ENCODE assay signal across 8 mouse cellular contexts in genomic region chr13:65240509-65241098, GRCm38 (mm10). TPM values are rescaled to one million over a fixed set of nuclear protein-coding genes. Genes with fewer than 3 reads are reported as not detected.
DNase-seq lines count a peak whose midpoint lies in the region; ATAC-seq and TF ChIP-seq lines count a peak whose summit lies in the region.

No protein-coding gene starts in this region.

- H3K36me3 ChIP-seq in hindbrain, embryonic 15.5 days: peaks cover 2% of the 10 kb centered on the region; the same call in 1 of the 2 replicates

- H3K9me3 ChIP-seq in hindbrain, embryonic 15.5 days: peaks cover 11% of the 10 kb centered on the region

- TF ChIP-seq CTCF in Patski (IDR thresholded peaks at IDR 0.05): no peak

- WGBS in hindbrain, embryonic 15.5 days: under 1% methylated on average over 28 of the region's 28 CpGs

- POLR2A ChIA-PET in Patski (lab: Charles Lee): no interaction called here

- peak overlapping the region; percentile 100 for H3K4me2 ChIP-seq in hindbrain, embryonic 15.5 days

- peak; percentile 85 for ATAC-seq in Patski
- ATAC-seq in hindbrain, embryonic 15.5 days (ENCODE audit: low FRiP score, low read depth): peak; percentile 97

- DNase-seq in Patski (ENCODE audit: low read depth, low spot score): peak; percentile 77
- peak; percentile 98 to 99 for DNase-seq in cerebellum, postnatal 10 days
- DNase-seq in frontal cortex, postnatal 25 days (ENCODE audit: low spot score in 2 of 2): peak; percentile 93 to 97
- peak; percentile 96 for DNase-seq in left cerebral cortex, adult 11 months (ENCODE audit: low spot score)
- DNase-seq in lung, postnatal 4 days: peak; percentile 96
- DNase-seq in retina, postnatal 7 days (ENCODE audit: low read depth, low spot score): peak; percentile 97
- DNase-seq in urinary bladder, adult 2 months (ENCODE audit: low spot score): peak; percentile 88

- H3K27me3 ChIP-seq in Patski: no peaks in the 10 kb centered on the region
- no peaks in the 10 kb centered on the region for H3K27me3 ChIP-seq in hindbrain, embryonic 15.5 days

- in situ Hi-C loops in Patski (cut with MboI; ENCODE audit: low pct_unique_long_range_greater_than_20kb): no loop called here

- CTCF ChIA-PET in Patski (lab: Charles Lee): no interaction called here

- peaks cover 19% of the 10 kb centered on the region for H3K4me1 ChIP-seq in hindbrain, embryonic 15.5 days (replicated peaks)

- peak overlapping the region; percentile 79 for H3K9ac ChIP-seq in hindbrain, embryonic 15.5 days

- peak overlapping the region; percentile 66 for H3K4me3 ChIP-seq in hindbrain, embryonic 15.5 days

- H3K27ac ChIP-seq in hindbrain, embryonic 15.5 days (replicated peaks): peak overlapping the region; percentile 95

RNA-seq across cellular contexts. Expression of gene Gm10775, which starts 18.7 kb away (rescaled TPM):
- not detected for polyA plus RNA-seq in Patski (2021)
- polyA plus RNA-seq in hindbrain, embryonic 15.5 days (2015; fragmentation: Nextera tagmentation; extraction: Ambion mirVana): 0.25 and 0.26 TPM in 2 replicates
- 0.07 and 0.08 TPM in 2 replicates for polyA plus RNA-seq in urinary bladder, adult 2 months (2012; rRNA removed)

RNA-seq across cellular contexts. Expression of gene Nlrp4f, which starts 34.8 kb away (rescaled TPM):
- not detected for polyA plus RNA-seq in Patski (2021)
- 0.16 TPM in 1 of 2 replicates, not detected in the other for polyA plus RNA-seq in hindbrain, embryonic 15.5 days (2015; fragmentation: Nextera tagmentation; extraction: Ambion mirVana)
- polyA plus RNA-seq in urinary bladder, adult 2 months (2012; rRNA removed): 0.14 and 0.18 TPM in 2 replicates

RNA-seq across cellular contexts. Expression of gene Zfp369, which starts 38.0 kb away (rescaled TPM):
- 26.6 TPM for polyA plus RNA-seq in Patski (2021)
- 14.1 and 15.1 TPM in 2 replicates for polyA plus RNA-seq in hindbrain, embryonic 15.5 days (2015; fragmentation: Nextera tagmentation; extraction: Ambion mirVana)
- polyA plus RNA-seq in urinary bladder, adult 2 months (2012; rRNA removed): 27.5 and 34.2 TPM in 2 replicates

Comparison
In these comparisons a context has a peak if more than half of its experiments do, and no peak if none do; other contexts are left out.
1. Peak in every context shown above with its lines: DNase-seq, ATAC-seq, H3K4me3 ChIP-seq and H3K27ac ChIP-seq.